Mouse (Mus musculus) heart, embryonic 10.5 days (tissue): Measurements from ENCODE around the gene Gm17651. TPM values are rescaled to one million over a fixed set of nuclear protein-coding genes. Genes with fewer than 3 reads are reported as not detected.
A peak's percentile ranks its signal among the peaks of the same experiment; 100 is the strongest.

Experiments used
- DNase-seq: peaks from one replicate; pipeline ENCODE4 v3.0.0-alpha.2; 2017; ENCODE audit warnings: low spot score
- H3K27ac ChIP-seq: fragments of 300-500 bp; sonication (generic); 2 replicates; pipeline ENCODE4 v1.5.1; 2016; ENCODE audit warnings: mild to moderate bottlenecking
- H3K27me3 ChIP-seq: fragments of 300-500 bp; sonication (generic); 2 replicates; pipeline ENCODE4 v1.6.1; 2016; ENCODE audit warnings: mild to moderate bottlenecking; ENCODE audit not compliant: poor library complexity, insufficient read depth, severe bottlenecking
- H3K36me3 ChIP-seq: fragments of 300-500 bp; sonication (generic); 2 replicates; pipeline ENCODE4 v1.6.1; 2016; ENCODE audit warnings: mild to moderate bottlenecking, moderate library complexity
- H3K4me1 ChIP-seq: fragments of 300-500 bp; sonication (generic); 2 replicates; pipeline ENCODE4 v1.6.1; 2016; ENCODE audit warnings: mild to moderate bottlenecking
- H3K4me3 ChIP-seq: fragments of 300-500 bp; sonication (generic); 2 replicates; pipeline ENCODE4 v1.5.1; 2016; ENCODE audit warnings: mild to moderate bottlenecking, moderate library complexity
- H3K9me3 ChIP-seq: fragments of 300-500 bp; sonication (generic); 2 replicates; pipeline ENCODE4 v1.6.1; 2016; ENCODE audit warnings: mild to moderate bottlenecking, moderate library complexity
- WGBS: fragments of 180-500 bp; shearing (Covaris S2); methylation state at CpG from one replicate; pipeline ENCODE4 v1.1.7; 2016; 5-methylcytosine and 5-hydroxymethylcytosine counted together
- polyA plus RNA-seq: library from polyadenylated mRNA; unstranded; fragments of >200 nt; fragmentation: Nextera tagmentation; extraction: Ambion mirVana; gene quantifications from 2 replicates; pipeline ENCODE4 v1.2.1, GENCODE M21; 2016

Gm17651 gene
- polyA plus RNA-seq, 1 experiment from 2014 or later: not detected

DNA sequence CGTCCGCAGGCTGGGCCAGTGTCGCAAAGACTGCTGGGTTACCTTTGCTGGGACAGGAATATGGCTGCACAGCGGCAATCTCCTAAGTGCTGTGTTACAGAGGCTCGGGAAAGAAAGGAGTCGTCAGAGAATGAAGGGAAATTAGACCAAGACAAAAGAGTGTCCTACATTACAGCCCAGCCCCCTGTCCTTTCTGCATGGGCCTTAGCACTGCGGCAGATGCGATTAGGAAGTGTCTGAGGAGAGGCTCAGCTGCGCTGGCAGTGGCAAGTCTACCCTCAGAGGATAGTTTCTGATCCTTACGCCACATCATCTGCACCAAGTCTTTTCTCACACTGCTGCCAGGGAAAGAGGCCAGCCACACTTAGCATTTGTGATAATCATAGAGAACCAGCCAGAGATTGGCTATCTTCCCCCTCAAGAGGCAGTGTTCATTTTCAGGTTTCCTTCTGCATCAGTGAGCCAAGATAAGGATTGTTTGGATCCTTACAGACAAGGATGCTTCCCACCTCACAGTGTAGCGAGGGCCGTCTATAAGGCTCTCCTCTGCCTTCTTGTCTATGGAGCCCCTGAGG is 17.0 kb upstream of the Gm17651 start:
- no peak for DNase-seq
- peak overlapping the region; percentile 59 for H3K27ac ChIP-seq

DNA sequence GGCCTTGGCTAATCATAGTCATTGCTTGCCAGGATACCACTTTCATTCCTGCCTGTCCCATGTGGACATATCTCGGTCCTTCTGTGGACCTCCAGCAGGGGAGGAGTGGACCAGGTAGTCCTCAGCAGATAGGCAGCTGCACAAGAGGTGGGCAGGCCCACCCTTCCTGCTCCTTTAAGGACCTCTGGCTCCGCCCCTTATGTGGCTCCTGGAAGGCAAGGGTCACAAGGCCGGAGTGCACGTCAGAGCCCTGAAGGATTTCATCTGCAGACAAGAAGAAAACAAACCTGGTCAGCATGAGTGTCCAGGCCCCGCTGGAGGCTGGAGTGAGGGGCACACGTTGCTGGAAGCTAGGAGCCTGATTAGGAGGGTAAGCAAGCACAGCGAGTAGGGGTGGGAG is 16.1 kb upstream of the Gm17651 start:
- Histone ChIP-seq H3K27ac (peak overlapping the region; percentile 59), H3K4me1 (peaks cover 26% of the 10 kb centered on the region), H3K9me3 (no peaks in the 10 kb centered on the region), H3K36me3 (peaks cover 62% of the 10 kb centered on the region), H3K4me3 (no peak overlapping the region), H3K27me3 (no peaks in the 10 kb centered on the region)
- DNase-seq: no peak
- 36% methylated on average over 7 of the region's 7 CpGs for WGBS

More for the DNA sequence above, 17.0 kb upstream of the Gm17651 start:
- Histone ChIP-seq H3K9me3 (no peaks in the 10 kb centered on the region), H3K4me1 (peaks cover 26% of the 10 kb centered on the region), H3K4me3 (no peak overlapping the region), H3K36me3 (peaks cover 69% of the 10 kb centered on the region), H3K27me3 (no peaks in the 10 kb centered on the region)
- WGBS: 56% methylated on average over 12 of the region's 12 CpGs

DNA sequence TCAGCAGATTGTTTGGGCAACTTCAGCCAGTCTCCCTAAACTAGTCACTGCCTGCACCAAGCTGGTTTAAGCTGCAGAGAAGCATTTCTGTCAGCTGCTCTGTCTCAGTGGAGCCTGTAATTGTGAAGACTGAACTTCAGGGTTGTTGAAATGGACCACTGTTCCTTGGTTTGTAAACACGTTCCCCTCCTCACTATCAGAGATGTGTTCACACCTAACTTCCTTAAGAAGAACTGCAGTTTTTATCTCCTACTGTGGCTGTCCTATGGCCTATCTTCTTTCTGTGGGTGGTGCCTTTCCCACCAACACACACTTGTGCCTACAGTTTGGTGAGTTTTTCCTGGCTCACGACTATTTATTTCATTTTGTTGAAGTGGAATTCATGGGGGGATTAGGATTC is 14.8 kb upstream of the Gm17651 start:
- DNase-seq: no peak
- H3K27me3 ChIP-seq: no peaks in the 10 kb centered on the region
- no peak overlapping the region for H3K27ac ChIP-seq
- H3K4me1 ChIP-seq: peaks cover 31% of the 10 kb centered on the region
- no peak overlapping the region for H3K4me3 ChIP-seq
- WGBS: 42% methylated on average over 2 of the region's 2 CpGs
- peaks cover 49% of the 10 kb centered on the region for H3K36me3 ChIP-seq
- H3K9me3 ChIP-seq: no peaks in the 10 kb centered on the region

DNA sequence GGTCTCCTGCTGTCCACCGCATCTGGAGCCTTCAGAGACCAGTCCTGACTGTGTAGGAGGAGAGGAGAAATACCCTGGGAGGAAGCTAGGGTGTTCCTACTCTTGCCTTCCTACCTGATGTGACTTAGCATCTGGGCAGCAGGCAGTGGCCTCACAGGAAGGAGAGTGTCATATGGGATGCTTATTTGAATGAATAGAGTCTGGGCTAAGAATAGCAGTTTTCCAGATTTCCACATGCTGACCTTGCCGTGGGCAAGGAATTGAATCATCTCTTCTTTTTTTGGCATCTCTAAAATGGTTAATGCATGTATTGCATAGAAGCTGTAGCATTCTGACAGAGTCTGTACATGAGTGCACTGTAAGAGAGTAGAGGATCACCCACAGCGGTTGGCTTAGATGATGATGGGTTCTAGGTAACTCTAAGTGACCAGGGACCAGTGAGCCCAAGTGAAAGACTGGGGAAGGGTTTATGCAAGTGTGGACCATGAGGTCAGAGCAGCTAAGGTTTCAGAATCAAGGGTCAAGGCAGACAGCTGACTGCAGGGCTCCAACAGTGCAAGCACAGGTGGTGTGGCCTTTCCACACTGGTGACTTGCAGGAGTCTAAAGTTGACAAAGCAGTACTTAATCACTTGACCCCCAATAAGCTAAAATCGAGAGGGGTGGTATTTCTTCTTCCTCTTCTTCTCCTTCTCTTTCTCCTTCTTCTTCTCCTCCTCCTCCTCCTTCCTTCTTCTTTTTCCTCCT is 12.1 kb upstream of the Gm17651 start:
- H3K27ac ChIP-seq: no peak overlapping the region
- no peak overlapping the region for H3K4me3 ChIP-seq
- H3K4me1 ChIP-seq: peaks cover 42% of the 10 kb centered on the region
- peaks cover 26% of the 10 kb centered on the region for H3K36me3 ChIP-seq
- DNase-seq: no peak
- no peaks in the 10 kb centered on the region for H3K9me3 ChIP-seq
- H3K27me3 ChIP-seq: no peaks in the 10 kb centered on the region
- WGBS: 75% methylated on average over 4 of the region's 4 CpGs

DNA sequence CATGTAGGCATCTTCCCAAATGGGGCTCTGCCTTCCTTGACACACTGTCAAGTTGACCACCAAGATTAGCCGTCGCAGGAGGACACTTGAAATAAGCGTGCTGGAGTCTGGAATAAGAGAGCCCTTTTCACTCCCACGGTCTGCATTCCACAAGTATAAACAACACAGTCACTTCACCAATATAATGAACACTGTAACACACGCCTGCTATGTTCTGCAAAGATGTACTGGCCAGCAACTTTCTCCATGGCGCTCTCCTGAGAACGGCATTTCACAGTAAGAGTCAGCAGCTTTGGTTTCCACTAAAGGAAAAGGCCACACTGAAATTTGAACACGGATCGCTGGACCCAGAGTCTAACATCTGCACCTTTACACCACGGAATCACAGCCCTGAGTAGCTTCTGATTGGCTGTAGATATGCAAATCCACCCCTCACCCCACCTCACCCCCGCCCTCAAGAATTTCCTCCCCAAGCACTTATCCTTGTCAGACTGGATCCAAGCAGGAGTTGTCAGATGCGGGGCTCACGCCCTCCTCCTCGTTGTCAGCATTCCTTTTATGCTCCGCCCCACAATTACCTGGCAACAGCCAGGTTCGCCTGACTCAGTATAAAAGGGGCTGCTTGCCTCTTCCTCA is 9.2 kb upstream of the Gm17651 start:
- 2% methylated on average over 16 of the region's 16 CpGs for WGBS
- H3K27me3 ChIP-seq: no peaks in the 10 kb centered on the region
- peak overlapping the region; percentile 77 for H3K27ac ChIP-seq
- H3K4me1 ChIP-seq: peaks cover 28% of the 10 kb centered on the region
- H3K9me3 ChIP-seq: no peaks in the 10 kb centered on the region
- peak overlapping the region; percentile 49 for H3K4me3 ChIP-seq
- peak; percentile 85 for DNase-seq
- peaks cover 4% of the 10 kb centered on the region; the same call in 1 of the 2 replicates for H3K36me3 ChIP-seq

DNA sequence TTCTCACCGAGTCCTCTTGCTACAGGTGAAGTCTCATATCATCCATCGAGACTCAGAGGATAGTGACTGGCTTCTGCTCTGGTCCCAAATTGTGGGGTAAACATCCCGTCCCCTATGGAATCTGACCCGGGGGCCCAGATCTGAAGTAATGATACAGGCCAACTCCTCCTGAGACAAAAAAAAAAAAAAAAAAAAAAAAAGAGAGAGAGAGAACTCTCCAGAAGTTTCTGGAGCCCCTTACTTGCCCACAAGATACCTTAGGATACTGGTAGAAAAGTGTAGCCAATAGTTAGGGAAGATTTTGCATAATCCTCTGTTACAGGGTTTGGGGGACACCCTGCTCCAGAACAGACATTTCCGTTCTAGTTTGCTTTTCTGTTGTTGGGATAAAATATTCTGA is 8.1 kb upstream of the Gm17651 start:
- H3K4me3 ChIP-seq: peak overlapping the region; percentile 63
- no peaks in the 10 kb centered on the region for H3K27me3 ChIP-seq
- no peak overlapping the region for H3K27ac ChIP-seq
- H3K4me1 ChIP-seq: peaks cover 28% of the 10 kb centered on the region
- H3K36me3 ChIP-seq: no peaks in the 10 kb centered on the region
- WGBS: 13% methylated on average over 5 of the region's 5 CpGs
- DNase-seq: no peak
- H3K9me3 ChIP-seq: no peaks in the 10 kb centered on the region

DNA sequence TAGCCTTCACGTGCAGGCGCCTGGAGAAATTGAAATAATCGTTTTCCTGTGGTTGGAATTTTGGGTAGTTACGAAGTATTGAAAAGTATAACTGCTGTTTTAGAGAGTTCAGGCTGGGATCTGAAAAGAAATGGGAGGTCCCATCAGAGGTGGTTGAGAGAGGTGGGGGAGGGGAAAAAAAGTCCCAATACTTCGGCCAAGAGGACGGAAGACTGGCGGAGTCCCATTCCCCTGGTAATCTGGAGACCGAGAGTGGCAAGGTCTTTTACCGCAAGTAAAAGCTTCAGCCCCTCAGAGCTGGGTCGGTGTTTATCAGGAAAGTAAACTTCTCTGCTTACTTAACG is 7.6 kb upstream of the Gm17651 start:
- Histone ChIP-seq H3K9me3 (no peaks in the 10 kb centered on the region), H3K27me3 (no peaks in the 10 kb centered on the region), H3K4me3 (peak overlapping the region; percentile 63), H3K36me3 (no peaks in the 10 kb centered on the region), H3K4me1 (peaks cover 28% of the 10 kb centered on the region), H3K27ac (peak overlapping the region; percentile 73)
- no peak for DNase-seq
- 3% methylated on average over 11 of the region's 11 CpGs for WGBS

DNA sequence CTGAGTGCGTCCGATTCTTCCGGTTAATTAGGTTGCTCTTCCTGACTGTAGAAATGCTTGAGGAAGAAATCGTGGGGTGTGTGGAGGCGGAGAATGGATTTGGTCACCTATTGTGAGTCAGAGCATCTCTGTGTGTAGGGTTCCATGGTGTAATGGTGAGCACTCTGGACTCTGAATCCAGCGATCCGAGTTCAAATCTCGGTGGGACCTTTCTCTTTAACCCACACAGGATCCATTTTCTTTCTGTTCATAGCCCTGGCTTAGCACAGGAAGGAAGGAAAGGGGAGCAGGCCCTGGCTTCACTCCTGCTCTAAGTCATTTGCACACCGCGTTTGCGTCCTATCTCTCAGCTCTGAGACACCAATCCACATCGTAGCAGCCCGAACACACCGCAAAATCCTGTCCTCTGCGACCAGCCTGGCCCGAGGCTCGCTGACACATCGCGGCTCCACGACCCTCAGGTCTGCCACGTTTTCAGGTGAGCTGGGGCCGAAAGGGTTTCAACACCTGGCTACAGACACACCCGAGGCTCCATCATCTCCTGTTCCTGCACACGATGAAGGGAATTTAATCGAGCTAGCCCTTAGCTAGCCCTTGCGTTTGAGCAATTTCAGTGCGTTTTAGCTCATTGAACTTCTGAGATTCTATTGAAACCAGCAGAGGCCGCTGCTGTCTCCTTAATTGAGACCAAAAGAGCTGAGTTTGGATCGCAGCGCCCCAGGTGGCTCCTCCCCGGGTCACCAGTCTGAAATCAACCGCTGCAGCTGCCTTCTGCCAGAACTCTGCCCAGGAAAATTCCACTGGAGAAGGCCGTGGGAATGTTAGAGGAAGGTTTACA is 7.0 kb upstream of the Gm17651 start:
- peak overlapping the region; percentile 73 for H3K27ac ChIP-seq
- H3K27me3 ChIP-seq: no peaks in the 10 kb centered on the region
- H3K4me1 ChIP-seq: peaks cover 28% of the 10 kb centered on the region
- H3K4me3 ChIP-seq: peak overlapping the region; percentile 63
- 1% methylated on average over 33 of the region's 33 CpGs for WGBS
- peak; percentile 88 for DNase-seq
- no peaks in the 10 kb centered on the region for H3K9me3 ChIP-seq
- no peaks in the 10 kb centered on the region for H3K36me3 ChIP-seq

DNA sequence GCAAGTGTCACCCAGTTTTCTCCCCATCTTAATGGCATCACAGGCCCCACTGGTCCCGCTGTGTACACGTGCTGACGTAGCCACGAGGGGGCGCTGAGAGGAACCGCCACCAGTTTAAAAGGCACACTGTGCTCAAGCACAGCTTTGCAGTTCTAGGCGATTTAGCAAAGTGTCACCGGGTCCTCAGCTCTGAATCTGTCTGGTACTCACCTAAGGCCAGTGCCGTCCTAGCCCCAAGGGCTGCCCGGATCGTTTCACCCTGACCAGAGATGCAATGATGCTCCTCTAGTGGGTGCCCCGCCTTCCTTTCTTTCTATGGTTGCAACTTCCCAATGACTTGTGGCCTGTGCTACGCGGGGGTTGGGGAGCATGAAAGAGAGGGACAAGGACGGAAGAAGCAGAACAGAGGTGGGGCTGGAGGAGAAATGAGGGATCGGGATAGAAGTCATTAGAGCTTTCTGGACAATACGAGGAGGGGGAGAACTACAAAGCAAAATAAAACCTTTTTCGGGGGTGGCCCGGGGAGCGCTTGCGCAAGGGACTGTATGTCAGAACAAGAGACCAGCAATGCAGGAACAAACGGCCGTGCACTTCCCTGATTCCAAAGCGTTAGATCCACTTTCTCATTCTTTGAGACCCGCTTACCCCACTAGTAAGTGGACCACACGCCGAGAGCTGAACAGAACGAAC is 6.3 kb upstream of the Gm17651 start:
- no peaks in the 10 kb centered on the region for H3K9me3 ChIP-seq
- peak overlapping the region; percentile 73 for H3K27ac ChIP-seq
- peak overlapping the region; percentile 63 for H3K4me3 ChIP-seq
- no peaks in the 10 kb centered on the region for H3K27me3 ChIP-seq
- H3K36me3 ChIP-seq: no peaks in the 10 kb centered on the region
- WGBS: 2% methylated on average over 28 of the region's 28 CpGs
- DNase-seq: peak; percentile 88
- peaks cover 28% of the 10 kb centered on the region for H3K4me1 ChIP-seq

DNA sequence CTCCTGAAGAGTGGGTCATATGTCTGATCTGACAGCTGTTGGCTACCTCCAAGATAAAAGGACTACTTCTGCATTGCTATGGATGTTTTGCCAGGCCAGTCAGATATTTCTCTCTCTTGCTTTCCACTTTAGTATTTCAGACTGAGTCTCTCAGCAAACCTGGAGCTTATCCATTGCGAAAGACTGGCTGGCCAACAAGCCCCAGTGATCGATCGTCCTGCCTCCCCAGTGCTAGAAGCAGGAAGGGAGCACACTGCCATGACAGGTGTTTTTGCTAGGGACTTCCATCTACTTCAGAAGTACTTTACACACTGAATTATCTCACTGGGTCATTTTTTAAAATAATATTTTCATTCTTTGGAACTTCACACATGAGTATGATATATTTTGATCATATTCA is 3.9 kb upstream of the Gm17651 start:
- no peak overlapping the region for H3K27ac ChIP-seq
- no peaks in the 10 kb centered on the region for H3K9me3 ChIP-seq
- H3K4me3 ChIP-seq: no peak overlapping the region
- WGBS: 84% methylated on average over 3 of the region's 3 CpGs
- no peak for DNase-seq
- peaks cover 15% of the 10 kb centered on the region for H3K4me1 ChIP-seq
- no peaks in the 10 kb centered on the region for H3K27me3 ChIP-seq
- 0 out of 2 replicates have a peak, but pooled peaks cover 2% of the 10 kb centered on the region for H3K36me3 ChIP-seq

DNA sequence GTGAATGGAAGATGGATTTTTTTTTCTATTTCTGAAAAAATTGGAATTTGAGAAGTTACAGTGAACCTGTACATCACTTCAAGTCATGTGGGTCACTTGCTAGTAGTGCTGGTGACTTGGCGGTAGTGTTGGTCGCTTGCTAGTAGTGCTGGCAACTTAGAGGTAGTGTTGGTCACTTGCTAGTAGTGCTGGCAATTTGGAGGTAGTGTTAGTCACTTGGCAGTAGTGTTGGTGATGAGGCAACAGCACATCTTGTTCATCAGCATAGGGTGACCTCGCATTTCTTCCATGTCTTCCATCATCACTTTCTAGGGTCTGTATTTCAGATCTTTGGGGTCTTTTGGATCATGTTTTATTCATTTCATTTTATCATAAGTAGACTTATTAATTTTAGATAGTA is 1.6 kb upstream of the Gm17651 start:
- Histone ChIP-seq H3K4me3 (no peak overlapping the region), H3K9me3 (no peaks in the 10 kb centered on the region), H3K36me3 (peaks cover 5% of the 10 kb centered on the region), H3K27ac (no peak overlapping the region), H3K27me3 (no peaks in the 10 kb centered on the region), H3K4me1 (peaks cover 13% of the 10 kb centered on the region)
- WGBS: 92% methylated on average over 3 of the region's 3 CpGs
- no peak for DNase-seq

DNA sequence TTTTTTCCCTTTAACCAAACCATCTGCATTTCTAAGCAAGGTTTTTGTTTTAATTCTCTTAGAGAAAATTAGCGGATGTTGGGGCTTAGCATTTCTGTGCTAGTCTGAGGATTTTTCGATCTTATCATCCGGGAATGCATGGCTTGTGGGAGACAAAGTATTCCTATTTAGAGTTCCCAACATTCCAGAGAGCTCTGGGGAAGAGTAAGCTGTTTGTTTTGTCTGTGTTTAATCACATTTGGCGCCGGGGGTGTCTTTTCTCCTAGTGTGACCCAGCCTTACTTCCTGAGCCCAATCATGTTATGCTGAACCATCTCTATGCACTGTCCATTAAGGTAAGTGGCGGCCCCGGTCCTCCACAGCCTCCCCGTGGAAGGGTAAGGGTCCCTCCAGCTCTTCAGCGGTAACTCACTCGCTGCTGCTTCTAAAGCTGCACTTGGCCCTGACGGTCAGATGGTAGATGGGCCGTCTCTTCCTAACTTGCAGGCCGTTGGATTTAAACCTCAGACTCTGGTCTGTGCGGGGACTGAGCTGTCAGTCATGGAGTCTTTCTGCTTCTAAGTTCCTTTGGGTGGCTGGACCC is 7.3 kb downstream of the Gm17651 start:
- Histone ChIP-seq H3K27ac (peak overlapping the region; percentile 47), H3K36me3 (peaks cover 70% of the 10 kb centered on the region), H3K4me3 (no peak overlapping the region), H3K9me3 (no peaks in the 10 kb centered on the region), H3K4me1 (peaks cover 40% of the 10 kb centered on the region), H3K27me3 (no peaks in the 10 kb centered on the region)
- peak; percentile 73 for DNase-seq
- WGBS: 32% methylated on average over 14 of the region's 14 CpGs
